Mouse (Mus musculus) liver, adult 2 months (tissue): ENCODE results near the gene Fam3c. TPM values are rescaled to one million over a fixed set of nuclear protein-coding genes. Genes with fewer than 3 reads are reported as not detected.

Experiments used
- DNase-seq: peaks from one replicate; pipeline ENCODE4 v3.0.0-alpha.2; 2011; ENCODE audit warnings: low read depth, low spot score; ENCODE audit errors: extremely low read depth
- H3K27ac ChIP-seq: fragments of 200-500 bp; replicated peaks from 2 replicates; pipeline ENCODE4 v1.5.1; 2012; ENCODE audit warnings: low read depth, mild to moderate bottlenecking, control low read depth, inconsistent platforms, low read length; ENCODE audit not compliant: insufficient read depth
- H3K27me3 ChIP-seq: fragments of 200-500 bp; 2 replicates; pipeline ENCODE4 v1.6.1; 2012; ENCODE audit warnings: mild to moderate bottlenecking, moderate library complexity, low read length, inconsistent platforms; ENCODE audit not compliant: control insufficient read depth, insufficient read depth
- H3K36me3 ChIP-seq: fragments of 200-500 bp; 2 replicates; pipeline ENCODE4 v1.6.1; 2012; ENCODE audit warnings: low read length, inconsistent platforms; ENCODE audit not compliant: control insufficient read depth, insufficient read depth
- H3K4me1 ChIP-seq: fragments of 200-500 bp; 2 replicates; pipeline ENCODE4 v1.6.1; 2011; ENCODE audit warnings: low read length; ENCODE audit not compliant: control insufficient read depth, insufficient read depth
- H3K4me3 ChIP-seq: fragments of 200-500 bp; 2 replicates; pipeline ENCODE4 v1.5.1; 2011; ENCODE audit warnings: low read depth, mild to moderate bottlenecking, control low read depth, low read length, moderate library complexity; ENCODE audit not compliant: insufficient read depth
- H3K79me2 ChIP-seq: fragments of 200-500 bp; 2 replicates; pipeline ENCODE4 v1.6.1; 2012; ENCODE audit warnings: inconsistent platforms, mild to moderate bottlenecking, low read length, moderate library complexity; ENCODE audit not compliant: control insufficient read depth, insufficient read depth
- H3K9ac ChIP-seq: fragments of 200-500 bp; 2 replicates; pipeline ENCODE4 v1.6.1; 2012; ENCODE audit warnings: low read depth, mild to moderate bottlenecking, control low read depth, inconsistent platforms, low read length
- CTCF ChIP-seq: fragments of 200-500 bp; IDR thresholded peaks from 2 replicates; pipeline ENCODE4 v1.5.1; 2011; ENCODE audit warnings: low read depth, low read length, control low read depth
- POLR2A ChIP-seq: fragments of 200-500 bp; IDR thresholded peaks from 2 replicates; pipeline ENCODE4 v1.6.1; 2011; ENCODE audit warnings: low read length, control low read depth; ENCODE audit not compliant: insufficient read depth; ENCODE audit errors: extremely low read depth
- WGBS: fragments of 180-500 bp; shearing (Covaris S2); methylation state at CpG from one replicate; pipeline ENCODE4 v1.1.7; 2018; 5-methylcytosine and 5-hydroxymethylcytosine counted together
- polyA plus RNA-seq: library from polyadenylated mRNA; depleted of rRNA; stranded (reverse); fragments of >200 nt; gene quantifications from 2 replicates; pipeline ENCODE4 v1.2.3, GENCODE M21; 2012
- total RNA-seq: library from RNA; depleted of rRNA; stranded (reverse); fragments of >200 nt; gene quantifications from 2 replicates; pipeline ENCODE4 v1.2.3, GENCODE M21; 2014

Fam3c gene
- total and polyA plus RNA-seq, 2 experiments, result 3.1 to 34.5 TPM

DNA sequence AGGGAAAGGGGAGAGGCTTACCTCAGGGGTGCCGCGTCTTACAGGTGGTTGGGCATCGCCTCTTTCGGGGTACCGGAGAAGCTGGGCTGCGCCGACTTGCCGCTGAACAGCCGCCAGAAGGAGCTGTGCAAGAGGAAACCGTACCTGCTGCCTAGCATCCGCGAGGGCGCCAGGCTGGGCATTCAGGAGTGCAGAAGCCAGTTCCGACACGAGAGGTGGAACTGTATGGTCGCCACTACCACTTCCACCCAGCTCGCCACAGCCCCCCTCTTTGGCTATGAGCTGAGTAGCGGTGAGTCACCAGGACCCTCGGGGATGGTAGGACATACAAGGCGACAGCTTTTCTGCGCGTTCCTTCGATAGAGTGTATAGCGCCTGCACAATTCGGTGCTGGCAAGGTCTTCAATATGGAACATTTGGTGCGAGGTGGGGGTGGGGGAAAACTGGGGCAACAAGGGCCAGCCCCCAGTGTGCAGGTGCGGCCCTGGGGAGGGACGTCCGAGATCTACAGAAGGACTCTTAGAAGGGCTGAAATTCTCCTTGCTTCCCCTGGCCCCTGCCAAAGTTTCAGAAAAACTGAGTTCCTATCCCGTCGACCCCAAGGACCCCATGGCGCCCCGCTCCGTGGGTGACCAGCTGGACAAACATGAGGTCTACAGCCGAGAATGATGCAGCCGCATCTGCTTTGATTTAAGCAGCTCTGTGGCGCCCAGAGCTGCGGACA, 67.1 kb downstream of the Fam3c start:
- Histone ChIP-seq H3K27ac (no peak overlapping the region), H3K4me1 (no peaks in the 10 kb centered on the region), H3K36me3 (no peaks in the 10 kb centered on the region), H3K4me3 (no peak overlapping the region), H3K79me2 (no peaks in the 10 kb centered on the region), H3K27me3 (peaks cover 14% of the 10 kb centered on the region; the same call in 1 of the 2 replicates), H3K9ac (no peak overlapping the region)
- WGBS, result 3% methylated on average over 38 of the region's 38 CpGs
- DNase-seq, result no peak
- no peak for TF ChIP-seq CTCF
- no peak for TF ChIP-seq POLR2A

DNA sequence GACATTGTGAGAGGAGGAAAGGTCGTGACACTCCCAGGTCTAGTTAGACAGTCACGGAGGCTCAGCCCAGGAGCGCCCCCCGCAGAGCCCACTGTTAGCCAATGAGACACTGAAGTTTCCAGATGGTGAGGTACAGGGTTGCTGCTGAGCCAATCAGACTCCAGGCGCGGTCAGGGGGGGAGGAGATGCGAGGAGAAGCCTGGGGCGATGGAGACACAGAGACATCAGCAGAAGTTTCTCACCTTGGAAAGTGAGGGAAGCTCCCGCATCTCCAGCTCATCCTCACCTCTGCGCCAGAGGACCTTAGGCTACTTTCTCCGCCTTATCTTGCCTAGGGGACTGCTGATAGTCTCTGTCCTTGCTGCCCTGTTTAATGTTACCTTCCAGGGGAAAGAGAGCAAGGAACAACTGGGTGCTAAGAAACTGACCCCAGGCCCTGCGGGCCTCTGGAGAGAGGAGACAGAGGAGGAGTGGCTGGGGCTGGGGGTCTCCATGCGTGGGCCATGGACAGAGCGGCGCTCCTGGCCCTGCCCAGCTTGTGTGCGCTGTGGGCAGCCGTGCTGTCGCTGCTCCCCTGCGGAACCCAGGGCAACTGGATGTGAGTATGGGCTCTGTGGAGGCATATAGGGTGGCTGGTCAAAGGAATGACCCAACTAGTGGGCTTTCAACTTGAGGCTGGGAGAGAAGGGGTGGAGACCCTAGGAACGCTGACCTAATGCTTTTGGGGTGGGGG, 67.9 kb downstream of the Fam3c start, which contains the start of gene Wnt16:
Gene Wnt16 (plus strand): TSS at position 224 of the 733 bp plus-strand sequence.
- H3K27me3 ChIP-seq, result peaks cover 14% of the 10 kb centered on the region; the same call in 1 of the 2 replicates
- H3K4me3 ChIP-seq, result no peak within 1 kb of the TSS
- no peak for DNase-seq
- no peaks in the 10 kb centered on the region for H3K4me1 ChIP-seq
- no peak within 1 kb of the TSS for H3K9ac ChIP-seq
- no peak within 1 kb of the TSS for H3K27ac ChIP-seq
- no peaks in the 10 kb centered on the region for H3K36me3 ChIP-seq
- 7% methylated on average over 20 of the region's 20 CpGs for WGBS
- TF ChIP-seq POLR2A (no peak), CTCF (no peak)
- no peaks in the 10 kb centered on the region for H3K79me2 ChIP-seq

- no peak overlapping the region for H3K9ac ChIP-seq
- H3K4me1 ChIP-seq, result no peaks in the 10 kb centered on the region; the same call in 1 of the 2 replicates
- WGBS, result 92% methylated on average over 4 of the region's 4 CpGs
- no peak for DNase-seq
- no peaks in the 10 kb centered on the region for H3K36me3 ChIP-seq
- H3K4me3 ChIP-seq, result no peak overlapping the region
- no peaks in the 10 kb centered on the region for H3K79me2 ChIP-seq
- no peaks in the 10 kb centered on the region for H3K27me3 ChIP-seq
- TF ChIP-seq CTCF (no peak), POLR2A (no peak)
- H3K27ac ChIP-seq, result no peak overlapping the region
Observed at GRCm38 (mm10) chr6:22282405-22282804, 73.6 kb downstream of the Fam3c start.

- no peak overlapping the region for H3K4me3 ChIP-seq
- DNase-seq, result peak; percentile 78
- H3K27ac ChIP-seq, result no peak overlapping the region
- no peaks in the 10 kb centered on the region; the same call in 1 of the 2 replicates for H3K4me1 ChIP-seq
- TF ChIP-seq CTCF, result no peak
- no peak for TF ChIP-seq POLR2A
- WGBS, result 10% methylated on average over 14 of the region's 14 CpGs
- H3K79me2 ChIP-seq, result no peaks in the 10 kb centered on the region
- no peaks in the 10 kb centered on the region for H3K36me3 ChIP-seq
- H3K9ac ChIP-seq, result no peak overlapping the region
- no peaks in the 10 kb centered on the region for H3K27me3 ChIP-seq
Observed at GRCm38 (mm10) chr6:22280217-22280861, 75.7 kb downstream of the Fam3c start.

DNA sequence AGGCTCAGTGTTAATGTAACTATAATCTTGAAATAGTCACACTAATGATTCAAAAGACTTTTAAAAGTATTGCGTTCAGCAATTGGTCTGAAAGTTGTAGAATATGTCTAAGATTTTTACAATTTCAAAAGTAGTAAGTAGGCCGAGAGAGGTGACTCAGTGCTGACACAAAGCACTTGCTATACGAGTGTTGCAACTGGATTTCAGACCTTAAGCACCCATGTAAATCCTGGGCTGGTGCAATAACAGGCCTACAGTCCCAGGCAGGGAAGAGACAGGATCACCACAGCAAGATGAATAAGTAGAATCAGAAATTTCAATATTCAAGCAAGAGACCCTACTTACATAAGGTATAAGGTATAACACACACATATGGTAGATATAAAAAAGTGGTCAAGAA, 78.1 kb downstream of the Fam3c start:
- Histone ChIP-seq H3K27me3 (no peaks in the 10 kb centered on the region), H3K4me1 (no peaks in the 10 kb centered on the region; the same call in 1 of the 2 replicates), H3K79me2 (no peaks in the 10 kb centered on the region), H3K27ac (no peak overlapping the region), H3K4me3 (no peak overlapping the region), H3K9ac (no peak overlapping the region), H3K36me3 (no peaks in the 10 kb centered on the region)
- DNase-seq, result no peak
- TF ChIP-seq POLR2A, result no peak
- TF ChIP-seq CTCF, result no peak
- WGBS, result 95% methylated on average over 3 of the region's 3 CpGs
